Mouse (Mus musculus) midbrain, embryonic 13.5 days (tissue): ENCODE results near the gene Gstt3. TPM values are rescaled to one million over a fixed set of nuclear protein-coding genes. Genes with fewer than 3 reads are reported as not detected.
"Not testable (repeated sequence)": the region's sequence is repeated elsewhere in the genome, so short reads cannot be mapped to it uniquely, and the experiment has no call there.

ENCODE experiments used
- ATAC-seq: fragments of 200-750 bp; cut with Nextera tagmentation; 2 replicates; pipeline ENCODE4 v1.8.0; 2017; ENCODE audit warnings: mild to moderate bottlenecking, moderate TSS enrichment, moderate library complexity
- H3K27ac ChIP-seq: fragments of 300-500 bp; sonication (generic); 2 replicates; pipeline ENCODE4 v1.5.1; 2015; ENCODE audit warnings: inconsistent platforms, mild to moderate bottlenecking, moderate library complexity
- H3K27me3 ChIP-seq: fragments of 300-500 bp; sonication (generic); 2 replicates; pipeline ENCODE4 v1.6.1; 2015; ENCODE audit warnings: mild to moderate bottlenecking, inconsistent platforms
- H3K36me3 ChIP-seq: fragments of 300-500 bp; sonication (generic); 2 replicates; pipeline ENCODE4 v1.6.1; 2015; ENCODE audit warnings: mild to moderate bottlenecking, inconsistent platforms
- H3K4me1 ChIP-seq: fragments of 300-500 bp; sonication (generic); replicated peaks from 2 replicates; pipeline ENCODE4 v1.6.1; 2015; ENCODE audit warnings: inconsistent platforms
- H3K4me2 ChIP-seq: fragments of 300-500 bp; sonication (generic); replicated peaks from 2 replicates; pipeline ENCODE4 v1.6.1; 2015; ENCODE audit warnings: moderate library complexity, mild to moderate bottlenecking, inconsistent platforms
- H3K4me3 ChIP-seq: fragments of 300-500 bp; sonication (generic); replicated peaks from 2 replicates; pipeline ENCODE4 v1.5.1; 2015; ENCODE audit warnings: mild to moderate bottlenecking, inconsistent platforms
- H3K9ac ChIP-seq: fragments of 300-500 bp; sonication (generic); replicated peaks from 2 replicates; pipeline ENCODE4 v1.6.1; 2015; ENCODE audit warnings: mild to moderate bottlenecking, inconsistent platforms
- H3K9me3 ChIP-seq: fragments of 300-500 bp; sonication (generic); 2 replicates; pipeline ENCODE4 v1.6.1; 2016; ENCODE audit warnings: mild to moderate bottlenecking, inconsistent platforms
- WGBS: fragments of 180-500 bp; shearing (Covaris S2); methylation state at CpG from one replicate; pipeline ENCODE4 v1.1.7; 2015; 5-methylcytosine and 5-hydroxymethylcytosine counted together
- polyA plus RNA-seq: library from polyadenylated mRNA; unstranded; fragments of >200 nt; fragmentation: Nextera tagmentation; extraction: Ambion mirVana; gene quantifications from 2 replicates; pipeline ENCODE4 v1.2.1, GENCODE M21; 2015

Gstt3 gene
- polyA plus RNA-seq, 1 experiment from 2014 or later, result 0.61 TPM

GRCm38 (mm10) chr10:75776562-75776961 lies 4.7 kb downstream of the Gstt3 start:
- Histone ChIP-seq H3K9ac (no peak overlapping the region), H3K4me1 (peaks cover 20% of the 10 kb centered on the region), H3K4me2 (no peak overlapping the region), H3K27me3 (peaks cover 53% of the 10 kb centered on the region), H3K4me3 (no peak overlapping the region), H3K36me3 (no peaks in the 10 kb centered on the region), H3K27ac (no peak overlapping the region), H3K9me3 (no peaks in the 10 kb centered on the region)
- WGBS, result 85% methylated on average over 6 of the region's 6 CpGs
- no peak for ATAC-seq

GRCm38 (mm10) chr10:75774587-75774986 lies 6.6 kb downstream of the Gstt3 start:
- peaks cover 9% of the 10 kb centered on the region for H3K4me1 ChIP-seq
- no peak overlapping the region for H3K4me3 ChIP-seq
- peaks cover 33% of the 10 kb centered on the region for H3K27me3 ChIP-seq
- H3K36me3 ChIP-seq, result no peaks in the 10 kb centered on the region
- H3K4me2 ChIP-seq, result no peak overlapping the region
- H3K27ac ChIP-seq, result no peak overlapping the region
- H3K9me3 ChIP-seq, result no peaks in the 10 kb centered on the region
- no peak overlapping the region for H3K9ac ChIP-seq
- ATAC-seq, result no peak
- 90% methylated on average over 9 of the region's 9 CpGs for WGBS

GRCm38 (mm10) chr10:75774102-75774501 lies 7.1 kb downstream of the Gstt3 start:
- H3K9ac ChIP-seq, result no peak overlapping the region
- H3K4me2 ChIP-seq, result no peak overlapping the region
- H3K4me1 ChIP-seq, result peaks cover 9% of the 10 kb centered on the region
- no peaks in the 10 kb centered on the region for H3K9me3 ChIP-seq
- peaks cover 28% of the 10 kb centered on the region for H3K27me3 ChIP-seq
- ATAC-seq, result no peak
- no peaks in the 10 kb centered on the region for H3K36me3 ChIP-seq
- H3K4me3 ChIP-seq, result no peak overlapping the region
- WGBS, result 93% methylated on average over 5 of the region's 5 CpGs
- H3K27ac ChIP-seq, result no peak overlapping the region

- Histone ChIP-seq H3K27ac (no peak within 1 kb of the TSS), H3K36me3 (no peaks in the 10 kb centered on the region), H3K9ac (peak within 1 kb of the TSS; percentile 77), H3K4me2 (peak within 1 kb of the TSS; percentile 92), H3K27me3 (peaks cover 19% of the 10 kb centered on the region), H3K4me1 (peaks cover 9% of the 10 kb centered on the region), H3K9me3 (no peaks in the 10 kb centered on the region), H3K4me3 (peak within 1 kb of the TSS; percentile 68)
- peak; percentile 96 for ATAC-seq
- under 1% methylated on average over 47 of the region's 47 CpGs for WGBS
Measured at GRCm38 (mm10) chr10:75772795-75773664, 8.2 kb downstream of the Gstt3 start, which contains the start of gene Ddt. Gene Ddt, minus strand, starts transcription at chr10:75773414.

- H3K27ac ChIP-seq, H3K4me3 ChIP-seq, H3K36me3 ChIP-seq, ATAC-seq, H3K9ac ChIP-seq, H3K27me3 ChIP-seq, H3K9me3 ChIP-seq, H3K4me2 ChIP-seq: not testable (repeated sequence)
- peaks cover 18% of the 10 kb centered on the region for H3K4me1 ChIP-seq
- WGBS, result 30% methylated on average over 5 of the region's 5 CpGs
Measured at GRCm38 (mm10) chr10:75767756-75768155, 13.5 kb downstream of the Gstt3 start.

- ATAC-seq, result no peak
- H3K9me3 ChIP-seq, result no peaks in the 10 kb centered on the region
- no peaks in the 10 kb centered on the region for H3K27me3 ChIP-seq
- H3K4me1 ChIP-seq, result peaks cover 15% of the 10 kb centered on the region
- 85% methylated on average over 6 of the region's 6 CpGs for WGBS
- no peak overlapping the region for H3K9ac ChIP-seq
- no peaks in the 10 kb centered on the region for H3K36me3 ChIP-seq
- no peak overlapping the region for H3K4me3 ChIP-seq
- no peak overlapping the region for H3K27ac ChIP-seq
- no peak overlapping the region for H3K4me2 ChIP-seq
Measured at GRCm38 (mm10) chr10:75766856-75767255, 14.4 kb downstream of the Gstt3 start.

GRCm38 (mm10) chr10:75764519-75765473 lies 16.4 kb downstream of the Gstt3 start:
- no peaks in the 10 kb centered on the region for H3K9me3 ChIP-seq
- peak overlapping the region; percentile 77 for H3K27ac ChIP-seq
- peaks cover 18% of the 10 kb centered on the region for H3K4me1 ChIP-seq
- H3K27me3 ChIP-seq, result no peaks in the 10 kb centered on the region
- H3K9ac ChIP-seq, result peak overlapping the region; percentile 55
- peaks cover 8% of the 10 kb centered on the region for H3K36me3 ChIP-seq
- WGBS, result under 1% methylated on average over 27 of the region's 27 CpGs
- H3K4me3 ChIP-seq, result peak overlapping the region; percentile 77
- peak; percentile 65 for ATAC-seq
- H3K4me2 ChIP-seq, result peak overlapping the region; percentile 86

GRCm38 (mm10) chr10:75763682-75764518 lies 17.3 kb downstream of the Gstt3 start, which contains the start of gene Cabin1:
Gene Cabin1, minus strand, starts transcription at chr10:75764341.
- peak within 1 kb of the TSS; percentile 77 for H3K4me3 ChIP-seq
- under 1% methylated on average over 60 of the region's 61 CpGs for WGBS
- peaks cover 8% of the 10 kb centered on the region for H3K36me3 ChIP-seq
- peaks cover 18% of the 10 kb centered on the region for H3K4me1 ChIP-seq
- peak; percentile 99 for ATAC-seq
- H3K9ac ChIP-seq, result peak within 1 kb of the TSS; percentile 87
- H3K9me3 ChIP-seq, result no peaks in the 10 kb centered on the region
- no peaks in the 10 kb centered on the region for H3K27me3 ChIP-seq
- peak within 1 kb of the TSS; percentile 86 for H3K4me2 ChIP-seq
- peak within 1 kb of the TSS; percentile 77 for H3K27ac ChIP-seq

- 93% methylated on average over 3 of the region's 3 CpGs for WGBS
- H3K27ac ChIP-seq, result no peak overlapping the region
- no peaks in the 10 kb centered on the region for H3K27me3 ChIP-seq
- no peak overlapping the region; the same call in 1 of the 2 replicates for H3K4me3 ChIP-seq
- ATAC-seq, result no peak
- no peak overlapping the region for H3K9ac ChIP-seq
- H3K9me3 ChIP-seq, result no peaks in the 10 kb centered on the region
- peak overlapping the region; percentile 36 for H3K4me2 ChIP-seq
- H3K36me3 ChIP-seq, result peaks cover 14% of the 10 kb centered on the region
- H3K4me1 ChIP-seq, result peaks cover 18% of the 10 kb centered on the region
Measured at GRCm38 (mm10) chr10:75762413-75762812, 18.8 kb downstream of the Gstt3 start.

- ATAC-seq, result no peak
Measured at GRCm38 (mm10) chr10:75760311-75760710, 20.9 kb downstream of the Gstt3 start.

GRCm38 (mm10) chr10:75756719-75757118 lies 24.5 kb downstream of the Gstt3 start:
- no peak for ATAC-seq
- H3K4me2 ChIP-seq, result no peak overlapping the region
- H3K4me1 ChIP-seq, result 0 out of 2 replicates have a peak, but pooled peaks cover 1% of the 10 kb centered on the region
- no peaks in the 10 kb centered on the region for H3K9me3 ChIP-seq
- no peaks in the 10 kb centered on the region for H3K27me3 ChIP-seq
- H3K4me3 ChIP-seq, result no peak overlapping the region
- WGBS, result 96% methylated on average over 11 of the region's 11 CpGs
- no peak overlapping the region for H3K27ac ChIP-seq
- H3K9ac ChIP-seq, result no peak overlapping the region
- peaks cover 48% of the 10 kb centered on the region for H3K36me3 ChIP-seq

More at GRCm38 (mm10) chr10:75760311-75760710, 20.9 kb downstream of the Gstt3 start:
- H3K36me3 ChIP-seq, result peaks cover 14% of the 10 kb centered on the region
- WGBS, result over 99% methylated on average over 3 of the region's 3 CpGs
- H3K9ac ChIP-seq, result no peak overlapping the region
- no peaks in the 10 kb centered on the region for H3K27me3 ChIP-seq
- H3K4me2 ChIP-seq, result no peak overlapping the region
- H3K4me1 ChIP-seq, result peaks cover 18% of the 10 kb centered on the region
- no peaks in the 10 kb centered on the region for H3K9me3 ChIP-seq
- H3K27ac ChIP-seq, result no peak overlapping the region
- no peak overlapping the region for H3K4me3 ChIP-seq
